Mouse (Mus musculus) right cerebral cortex, adult 18-20 months (tissue): ENCODE data around the gene Akr1d1.

Source experiments
- DNase-seq: peaks from one replicate; pipeline ENCODE4 v3.0.0; 2022; ENCODE audit warnings: mixed read lengths

Gene Akr1d1

DNA sequence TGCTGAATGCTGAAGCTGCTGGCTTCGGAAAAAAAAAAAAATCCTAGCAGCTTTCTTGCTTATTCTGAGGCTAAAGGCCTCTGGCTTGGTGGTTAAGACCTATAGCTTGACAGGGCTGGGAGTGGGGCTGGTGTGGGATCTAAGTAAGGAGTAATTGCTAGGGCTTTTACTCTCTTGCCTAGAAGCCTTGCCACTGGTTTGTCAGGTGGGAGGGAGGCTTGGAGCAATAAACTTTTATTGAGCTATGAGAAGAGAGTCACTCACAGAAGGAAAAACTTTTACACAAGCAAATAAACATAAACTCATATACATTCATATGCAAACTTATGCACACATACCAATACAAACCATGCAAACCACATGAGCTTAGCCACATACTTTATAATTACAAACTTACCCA is 42.0 kb downstream of the Akr1d1 start:
- no peak for DNase-seq

GRCm38 (mm10) chr6:37572935-37573334 is 43.0 kb downstream of the Akr1d1 start:
- no peak for DNase-seq

GRCm38 (mm10) chr6:37580476-37580875 is 50.5 kb downstream of the Akr1d1 start:
- no peak for DNase-seq

GRCm38 (mm10) chr6:37589340-37589962 is 59.5 kb downstream of the Akr1d1 start:
- DNase-seq: peak; percentile 56

- DNase-seq: no peak
Measured at GRCm38 (mm10) chr6:37590800-37591199, 60.8 kb downstream of the Akr1d1 start.

GRCm38 (mm10) chr6:37592101-37593032 is 62.4 kb downstream of the Akr1d1 start:
- DNase-seq: peak; percentile 25

GRCm38 (mm10) chr6:37593033-37593374 is 63.0 kb downstream of the Akr1d1 start:
- DNase-seq: no peak

DNA sequence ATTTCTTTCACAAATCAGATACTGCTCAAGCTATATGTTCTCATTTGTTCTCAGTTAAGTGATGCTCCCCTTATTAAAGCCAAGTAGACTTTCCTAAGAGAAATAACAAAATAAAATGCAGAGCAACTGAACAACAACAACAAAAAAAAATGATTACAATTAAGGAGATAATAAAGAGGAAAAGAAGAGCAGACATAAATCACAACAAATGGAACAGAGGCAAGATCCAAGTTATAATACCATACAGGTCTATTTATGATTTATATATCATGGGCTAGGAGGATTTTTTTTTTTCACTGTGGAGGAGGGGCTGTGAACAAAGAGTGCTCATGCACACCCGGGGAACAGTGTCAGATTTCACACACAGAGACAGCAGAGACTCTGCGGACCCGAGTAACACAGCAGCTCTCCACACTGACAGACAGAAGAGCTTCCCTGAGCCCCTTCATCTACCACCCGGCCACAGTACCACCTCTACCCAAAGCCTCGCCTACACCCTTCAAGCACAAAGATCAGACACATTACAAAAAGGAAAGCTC is 63.6 kb downstream of the Akr1d1 start:
- DNase-seq: no peak

DNA sequence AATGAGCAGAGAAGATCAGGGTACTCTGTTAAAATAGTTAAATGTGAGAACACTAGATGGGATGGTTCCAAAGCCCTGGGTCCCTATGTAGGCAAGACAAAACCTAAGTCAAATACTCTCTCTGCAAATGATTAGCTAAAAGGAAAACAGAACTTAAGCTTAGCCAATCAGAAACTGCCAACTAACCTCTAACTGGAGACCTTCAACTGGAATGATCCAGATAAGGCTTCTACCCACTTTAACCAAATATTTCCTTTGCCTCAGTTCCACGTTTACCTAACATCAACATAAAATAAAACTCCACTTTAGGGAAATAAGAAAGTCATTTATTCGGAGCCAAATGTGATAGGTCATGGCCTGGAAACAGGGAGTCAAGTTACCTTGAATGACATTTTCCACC is 67.1 kb downstream of the Akr1d1 start:
- no peak for DNase-seq

DNA sequence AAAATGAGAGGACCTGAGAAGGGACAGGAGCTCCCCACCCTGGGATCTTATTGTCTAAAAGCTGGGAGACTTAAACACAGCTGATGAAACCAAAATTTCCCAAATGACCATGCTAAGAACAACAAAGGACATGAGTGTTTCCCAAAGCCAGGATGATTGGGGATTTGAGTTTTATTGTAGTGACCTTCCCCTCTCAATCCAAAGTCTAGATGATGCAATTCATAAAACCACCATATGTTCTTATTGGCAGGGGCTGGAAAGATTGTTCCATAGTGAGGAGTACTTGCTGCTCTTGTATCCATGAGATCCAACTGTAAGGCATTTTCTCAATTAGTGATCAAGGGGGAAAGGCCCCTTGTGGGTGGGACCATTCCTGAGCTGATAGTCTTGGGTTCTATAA is 68.1 kb downstream of the Akr1d1 start:
- no peak for DNase-seq

GRCm38 (mm10) chr6:37600976-37601498 is 71.1 kb downstream of the Akr1d1 start:
- DNase-seq: no peak

DNA sequence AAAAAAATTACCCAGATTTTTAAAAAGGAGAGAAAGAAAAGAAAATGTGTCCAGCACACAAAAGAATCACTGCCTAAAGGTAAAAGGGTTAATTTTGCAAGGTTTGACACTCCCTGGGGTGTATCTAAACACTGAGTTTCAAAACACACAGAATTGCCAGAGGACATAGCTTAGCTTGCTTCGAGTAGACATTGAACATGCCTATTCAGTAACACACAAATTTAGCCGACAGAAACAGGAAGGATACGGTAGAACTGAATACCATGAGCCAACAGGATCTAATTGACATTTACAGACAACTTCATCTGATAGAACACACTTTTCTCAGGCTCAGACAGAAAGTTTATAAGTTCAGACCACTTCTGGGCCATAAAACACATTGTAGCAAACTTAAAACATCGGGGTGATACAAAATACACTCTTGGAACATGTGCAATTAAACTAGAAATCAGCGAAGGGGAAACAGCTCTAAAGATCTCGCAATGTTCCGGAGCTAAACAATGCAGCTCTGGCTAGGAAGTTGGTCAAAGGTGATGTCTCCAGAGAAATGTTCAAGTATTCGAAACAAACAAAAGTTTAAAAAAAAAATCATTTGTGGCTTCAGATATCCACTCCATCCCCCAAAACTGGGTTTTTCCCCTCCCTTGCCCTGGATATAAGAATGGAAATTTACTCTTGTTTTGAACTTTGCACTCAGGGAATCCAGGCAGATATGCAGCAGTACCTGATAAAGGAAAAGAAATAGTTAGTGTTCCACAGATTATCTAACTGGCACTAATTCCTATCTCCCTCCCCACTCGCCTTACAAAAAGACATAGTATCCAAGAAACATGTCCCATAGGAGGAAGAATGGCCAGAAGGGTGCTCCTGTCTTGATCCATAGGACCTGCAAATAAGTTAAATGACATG is 73.1 kb downstream of the Akr1d1 start:
- no peak for DNase-seq

DNA sequence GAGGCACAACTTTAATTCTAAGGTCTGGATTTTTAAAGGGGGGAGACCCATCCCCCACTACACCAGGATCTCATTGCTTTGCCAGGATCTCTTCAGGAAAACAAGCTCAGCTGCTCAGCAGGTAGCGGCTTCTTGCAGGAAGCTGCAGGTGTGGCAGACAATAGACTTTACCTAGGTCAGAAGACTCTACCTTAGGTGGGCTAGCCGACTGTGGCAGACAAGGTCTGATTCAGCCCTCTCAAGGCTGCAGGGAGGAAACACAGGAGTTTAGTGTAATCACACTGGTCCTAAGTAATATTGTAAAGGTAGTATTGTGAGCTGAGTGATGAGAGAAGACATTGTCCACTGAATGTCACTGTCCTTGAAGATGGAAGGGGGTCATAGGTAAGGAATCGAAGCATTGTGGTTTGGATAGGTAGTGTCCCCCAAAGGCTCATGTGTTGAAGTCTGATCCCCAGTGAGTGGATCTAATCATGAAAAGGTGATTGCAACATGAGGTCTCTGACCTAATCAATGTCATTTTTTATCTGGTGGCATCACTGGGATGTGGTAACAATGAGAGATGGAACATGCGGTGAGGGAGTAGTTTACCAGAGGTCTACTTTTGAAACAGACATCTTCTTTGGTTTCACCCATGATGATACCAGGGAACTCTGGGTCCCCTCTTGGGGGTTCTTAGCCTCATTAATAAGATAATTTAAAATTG is 74.4 kb downstream of the Akr1d1 start:
- no peak for DNase-seq

DNA sequence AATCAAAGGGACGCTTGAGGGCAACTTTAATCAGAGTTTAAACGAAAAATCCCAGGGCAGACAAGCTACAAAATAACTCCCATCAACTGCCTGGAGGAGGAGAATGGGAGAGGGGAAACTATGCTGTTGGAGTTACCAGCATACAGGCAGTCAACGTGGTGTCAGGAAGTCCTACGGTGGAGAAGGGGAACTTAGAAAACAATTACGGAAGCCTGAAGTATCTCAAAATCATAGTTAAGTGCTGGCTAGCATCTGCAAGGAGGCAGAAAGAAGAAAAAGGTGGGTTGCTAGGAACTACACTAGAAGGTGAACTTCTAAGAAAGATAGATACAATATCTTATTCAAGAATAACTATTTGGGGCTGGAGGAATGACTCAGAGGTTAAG is 74.9 kb downstream of the Akr1d1 start:
- DNase-seq: no peak

GRCm38 (mm10) chr6:37607511-37608289 is 77.7 kb downstream of the Akr1d1 start:
- no peak for DNase-seq

GRCm38 (mm10) chr6:37612603-37613284 is 82.8 kb downstream of the Akr1d1 start:
- DNase-seq: no peak

DNA sequence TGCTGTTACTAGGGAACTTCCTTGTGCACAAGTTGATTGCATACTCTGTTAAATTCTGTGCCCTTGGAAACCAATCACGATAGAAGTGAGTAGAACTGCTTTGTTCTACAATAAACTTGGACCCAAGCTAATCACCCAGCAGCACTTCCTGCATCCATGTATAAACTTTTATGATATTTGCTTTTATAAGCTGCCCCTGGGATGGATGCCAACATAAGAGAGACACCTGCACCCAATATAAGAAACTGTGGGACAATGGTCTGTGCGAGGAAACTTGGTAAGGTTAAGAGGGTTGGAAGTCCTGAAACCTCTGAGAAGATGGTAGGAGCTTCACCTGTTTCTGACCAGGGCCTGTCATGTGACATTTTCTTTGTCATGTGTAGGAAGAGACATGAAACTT is 85.5 kb downstream of the Akr1d1 start:
- DNase-seq: no peak

DNA sequence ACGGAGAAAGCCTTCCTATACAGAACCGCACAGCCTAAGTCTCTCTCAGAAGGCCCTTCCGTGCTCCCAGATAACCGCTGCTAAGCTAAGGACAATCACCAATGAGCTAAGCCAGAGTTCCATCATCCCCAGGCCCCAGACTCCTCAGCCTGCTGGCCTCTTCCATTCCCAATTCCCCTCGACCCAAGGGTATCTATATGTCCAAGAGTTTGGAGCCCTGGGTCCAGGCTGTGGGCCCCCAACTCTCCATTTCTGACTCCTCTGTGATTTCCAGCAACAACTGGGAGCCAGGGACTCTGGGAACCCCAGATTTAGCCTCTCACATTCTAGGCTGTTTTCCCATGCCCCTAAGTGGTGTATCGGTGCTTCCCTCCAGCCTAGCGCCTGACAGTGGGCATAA is 86.2 kb downstream of the Akr1d1 start:
- DNase-seq: no peak

DNA sequence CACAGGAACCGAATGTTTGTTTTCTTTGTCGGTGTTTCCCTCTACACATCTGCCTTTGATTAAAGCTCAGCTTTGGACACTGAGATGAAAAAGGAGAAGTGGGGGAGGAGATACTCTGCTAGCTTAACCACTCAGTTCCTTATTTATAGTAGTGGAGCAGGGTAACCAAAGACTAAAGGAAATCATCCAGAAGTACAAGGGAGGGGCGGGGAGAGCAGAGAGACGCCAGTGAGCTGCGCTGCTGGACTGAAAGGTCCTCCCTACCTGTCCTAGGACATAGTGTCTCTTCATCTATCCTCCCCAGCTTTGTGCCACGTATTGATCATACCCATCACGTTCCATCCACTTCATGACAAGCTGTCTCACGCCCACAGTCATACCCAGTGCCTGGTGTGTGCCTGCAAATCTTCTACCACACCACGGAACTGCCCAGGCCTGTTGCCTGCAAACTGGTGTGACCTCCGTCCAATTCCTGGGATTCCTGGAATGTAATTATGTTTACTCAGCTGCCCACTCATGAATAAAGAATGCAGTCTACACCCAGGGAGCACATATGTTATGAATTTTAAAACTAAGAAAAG is 87.5 kb downstream of the Akr1d1 start:
- DNase-seq: no peak
